Mouse (Mus musculus) lung, postnatal 0 days (tissue): ENCODE results near the gene Phpt1. TPM values are rescaled to one million over a fixed set of nuclear protein-coding genes. Genes with fewer than 3 reads are reported as not detected.

Experiments used
- ATAC-seq: fragments of 200-750 bp; cut with Nextera tagmentation; 2 replicates; pipeline ENCODE4 v1.8.0; 2017; ENCODE audit warnings: moderate library complexity
- DNase-seq: peaks from one replicate; pipeline ENCODE4 v3.0.0-alpha.2; 2016; ENCODE audit warnings: low spot score
- H3K27ac ChIP-seq: fragments of 300-500 bp; sonication (generic); 2 replicates; pipeline ENCODE4 v1.5.1; 2014; ENCODE audit warnings: antibody characterized with exemption, mild to moderate bottlenecking, low read length, mixed read lengths
- H3K27me3 ChIP-seq: fragments of 300-500 bp; sonication (generic); replicated peaks from 2 replicates; pipeline ENCODE4 v1.6.1; 2014; ENCODE audit warnings: low read length, mixed read lengths; ENCODE audit not compliant: insufficient read depth
- H3K36me3 ChIP-seq: fragments of 300-500 bp; sonication (generic); 2 replicates; pipeline ENCODE4 v1.6.1; 2014; ENCODE audit warnings: low read length, mixed read lengths; ENCODE audit not compliant: insufficient read depth
- H3K4me1 ChIP-seq: fragments of 300-500 bp; sonication (generic); 2 replicates; pipeline ENCODE4 v1.6.1; 2014; ENCODE audit warnings: antibody characterized with exemption, low read depth, low read length, mixed read lengths; ENCODE audit not compliant: insufficient read depth
- H3K4me2 ChIP-seq: fragments of 300-500 bp; sonication (generic); replicated peaks from 2 replicates; pipeline ENCODE4 v1.6.1; 2014; ENCODE audit warnings: low read depth, mild to moderate bottlenecking, low read length, moderate library complexity, mixed read lengths
- H3K4me3 ChIP-seq: fragments of 300-500 bp; sonication (generic); 2 replicates; pipeline ENCODE4 v1.5.1; 2014; ENCODE audit warnings: low read depth, low read length
- H3K9ac ChIP-seq: fragments of 300-500 bp; sonication (generic); replicated peaks from 2 replicates; pipeline ENCODE4 v1.6.1; 2014; ENCODE audit warnings: low read depth, mild to moderate bottlenecking
- H3K9me3 ChIP-seq: fragments of 300-500 bp; sonication (generic); 2 replicates; pipeline ENCODE4 v1.6.1; 2016; ENCODE audit warnings: low read length, mixed read lengths
- CTCF ChIP-seq: IDR thresholded peaks from 2 replicates; pipeline ENCODE4 v1.5.1; 2016; ENCODE audit warnings: antibody characterized with exemption, mild to moderate bottlenecking
- EP300 ChIP-seq: IDR thresholded peaks from 2 replicates; pipeline ENCODE4 v1.6.1; 2016; ENCODE audit warnings: antibody characterized with exemption, mild to moderate bottlenecking, control low read depth
- WGBS: fragments of 180-500 bp; shearing (Covaris S2); extraction: QIAGEN DNeasy Blood & Tissue Kit; methylation state at CpG from one replicate; pipeline ENCODE4 v1.1.7; 2014; 5-methylcytosine and 5-hydroxymethylcytosine counted together
- polyA plus RNA-seq: library from polyadenylated mRNA; unstranded; fragments of >200 nt; fragmentation: Nextera tagmentation; extraction: Ambion mirVana; gene quantifications from 2 replicates; pipeline ENCODE4 v1.2.1, GENCODE M21; 2015

Gene Phpt1
- polyA plus RNA-seq, 1 experiment from 2014 or later, result 103 TPM

DNA sequence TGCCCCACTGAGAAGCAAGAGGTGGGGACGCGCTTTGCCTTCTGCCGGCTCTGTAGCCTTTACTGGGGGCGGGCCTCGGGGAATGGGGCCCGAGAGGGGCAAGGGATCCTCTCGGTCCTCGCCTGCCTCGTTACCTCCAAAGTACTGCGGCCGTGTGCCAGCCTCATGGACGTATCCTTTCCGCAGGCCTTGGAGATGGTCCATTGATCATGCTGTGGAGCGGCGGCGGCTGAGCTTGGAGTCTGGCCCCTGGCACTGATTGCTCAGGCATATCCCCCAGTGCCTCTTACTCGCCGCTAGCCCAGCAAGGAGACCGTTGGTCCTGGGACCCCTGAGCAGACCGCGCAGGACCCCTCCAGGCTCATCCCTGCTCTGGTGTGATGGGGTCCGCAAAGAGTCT, 41.4 kb upstream of the Phpt1 start:
- H3K4me3 ChIP-seq, result no peak overlapping the region
- H3K36me3 ChIP-seq, result no peaks in the 10 kb centered on the region
- H3K4me1 ChIP-seq, result peaks cover 5% of the 10 kb centered on the region; the same call in 1 of the 2 replicates
- peaks cover 25% of the 10 kb centered on the region for H3K27me3 ChIP-seq
- H3K9ac ChIP-seq, result no peak overlapping the region
- 23% methylated on average over 17 of the region's 22 CpGs for WGBS
- 0 out of 2 replicates have a peak overlapping the region, but pooled peaks have one; percentile 8 for H3K4me2 ChIP-seq
- no peaks in the 10 kb centered on the region for H3K9me3 ChIP-seq
- H3K27ac ChIP-seq, result no peak overlapping the region
- DNase-seq (no peak), ATAC-seq (no peak)
- TF ChIP-seq CTCF (no peak), EP300 (no peak)

DNA sequence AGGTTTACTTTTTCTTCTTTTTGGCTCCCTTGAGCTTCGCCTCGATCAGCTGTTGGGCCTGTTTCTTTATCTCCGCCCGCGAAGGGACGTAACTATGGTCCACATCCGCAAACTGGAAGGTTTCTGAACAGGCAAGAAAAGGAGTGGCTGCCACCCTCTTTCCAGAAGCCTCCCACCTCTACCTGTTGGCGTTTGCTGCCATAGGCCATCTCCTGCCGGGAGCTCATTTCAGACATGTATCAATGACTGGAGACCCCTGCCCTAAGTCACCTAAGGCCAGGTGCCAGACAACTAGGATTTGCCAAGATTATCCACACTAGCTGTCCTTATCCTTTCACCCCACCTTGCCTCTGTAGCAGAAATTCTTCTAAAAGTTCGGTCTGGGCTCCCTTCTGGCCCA, 33.6 kb upstream of the Phpt1 start:
- no peaks in the 10 kb centered on the region for H3K27me3 ChIP-seq
- WGBS, result 63% methylated on average over 10 of the region's 10 CpGs
- no peak for TF ChIP-seq EP300
- TF ChIP-seq CTCF, result no peak
- peak overlapping the region; percentile 84 for H3K4me3 ChIP-seq
- H3K4me2 ChIP-seq, result peak overlapping the region; percentile 81
- no peaks in the 10 kb centered on the region for H3K36me3 ChIP-seq
- H3K9ac ChIP-seq, result no peak overlapping the region
- ATAC-seq (peak; percentile 25), DNase-seq (no peak)
- no peak overlapping the region for H3K27ac ChIP-seq
- H3K4me1 ChIP-seq, result 0 out of 2 replicates have a peak, but pooled peaks cover 4% of the 10 kb centered on the region
- no peaks in the 10 kb centered on the region for H3K9me3 ChIP-seq

DNA sequence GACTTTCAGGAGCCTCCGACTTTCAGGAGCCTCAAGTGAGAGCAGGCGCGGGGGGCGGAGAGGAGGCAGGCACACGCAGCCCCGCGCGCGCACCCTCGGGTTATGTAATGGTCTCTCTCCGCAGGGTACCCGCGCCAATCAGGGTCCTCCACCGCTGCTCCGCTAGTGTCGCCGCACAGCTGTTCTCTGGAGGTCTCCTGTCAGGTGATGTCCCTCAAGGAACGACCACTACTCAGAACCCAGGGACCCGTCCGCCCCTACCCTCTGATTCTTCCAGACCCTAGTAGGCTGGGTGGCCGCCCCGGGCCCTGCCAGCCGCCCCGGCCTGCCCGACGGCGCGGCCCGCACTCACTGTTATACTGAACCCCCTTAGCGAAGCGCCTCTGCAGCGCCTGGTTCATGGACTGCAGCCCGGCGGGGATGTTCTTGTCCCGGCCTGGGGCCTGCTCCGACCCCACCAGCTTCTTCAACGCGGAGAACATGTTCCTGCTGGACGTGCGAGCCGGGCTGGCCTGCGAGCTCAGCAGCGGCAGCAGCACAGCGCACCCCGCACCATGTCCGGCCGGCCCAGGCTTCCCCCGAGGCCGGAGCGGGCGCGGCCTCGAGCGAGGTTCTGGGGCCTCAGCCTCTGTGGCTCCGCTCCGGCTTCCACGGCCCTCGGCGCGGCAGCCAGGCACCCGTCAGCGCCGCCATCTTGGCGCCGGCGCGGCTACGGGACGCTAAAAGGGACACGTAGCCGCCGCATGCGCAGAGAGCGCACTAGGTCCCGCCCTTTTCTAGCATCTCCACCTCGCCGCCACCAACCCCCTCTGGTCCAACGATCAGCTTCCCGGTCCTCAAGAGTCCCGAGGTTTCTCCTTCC, 33.0 kb upstream of the Phpt1 start, which contains the start of gene Rabl6:
TSS of gene Rabl6 (minus strand) at position 761 of the 862 bp plus-strand sequence.
- Histone ChIP-seq H3K36me3 (no peaks in the 10 kb centered on the region), H3K27me3 (no peaks in the 10 kb centered on the region), H3K4me2 (peak within 1 kb of the TSS; percentile 81), H3K9ac (peak within 1 kb of the TSS; percentile 91), H3K27ac (peak within 1 kb of the TSS; percentile 88), H3K4me3 (peak within 1 kb of the TSS; percentile 84), H3K9me3 (no peaks in the 10 kb centered on the region), H3K4me1 (0 out of 2 replicates have a peak, but pooled peaks cover 4% of the 10 kb centered on the region)
- ATAC-seq (peak; percentile 96), DNase-seq (peak; percentile 94)
- under 1% methylated on average over 61 of the region's 80 CpGs for WGBS
- TF ChIP-seq EP300 (no peak), CTCF (no peak)

DNA sequence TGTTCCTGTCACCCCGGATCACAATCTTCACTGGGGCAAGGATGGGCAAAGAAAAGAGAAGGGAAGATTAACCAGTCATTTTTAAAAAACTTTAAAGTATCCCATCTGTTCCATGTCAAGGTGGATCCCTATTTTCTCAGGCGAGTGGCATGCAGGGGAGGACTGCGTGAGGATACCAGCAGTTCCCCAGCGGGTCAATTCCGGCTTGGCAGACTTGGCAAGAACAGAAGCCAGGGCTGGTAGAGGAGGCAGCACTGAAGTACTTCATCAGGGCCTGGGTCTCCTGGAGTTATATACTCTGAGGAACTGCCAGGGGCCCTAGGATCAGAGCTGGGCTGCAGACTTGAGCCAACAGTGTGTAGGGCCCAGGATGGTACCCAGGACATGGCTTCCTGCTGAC, 27.5 kb upstream of the Phpt1 start:
- ATAC-seq (no peak), DNase-seq (no peak)
- WGBS, result 87% methylated on average over 5 of the region's 5 CpGs
- peaks cover 32% of the 10 kb centered on the region for H3K36me3 ChIP-seq
- no peak overlapping the region for H3K4me3 ChIP-seq
- no peaks in the 10 kb centered on the region for H3K27me3 ChIP-seq
- TF ChIP-seq EP300, result no peak
- no peak overlapping the region for H3K9ac ChIP-seq
- H3K27ac ChIP-seq, result no peak overlapping the region
- no peaks in the 10 kb centered on the region for H3K9me3 ChIP-seq
- no peak overlapping the region for H3K4me2 ChIP-seq
- H3K4me1 ChIP-seq, result 0 out of 2 replicates have a peak, but pooled peaks cover 4% of the 10 kb centered on the region

DNA sequence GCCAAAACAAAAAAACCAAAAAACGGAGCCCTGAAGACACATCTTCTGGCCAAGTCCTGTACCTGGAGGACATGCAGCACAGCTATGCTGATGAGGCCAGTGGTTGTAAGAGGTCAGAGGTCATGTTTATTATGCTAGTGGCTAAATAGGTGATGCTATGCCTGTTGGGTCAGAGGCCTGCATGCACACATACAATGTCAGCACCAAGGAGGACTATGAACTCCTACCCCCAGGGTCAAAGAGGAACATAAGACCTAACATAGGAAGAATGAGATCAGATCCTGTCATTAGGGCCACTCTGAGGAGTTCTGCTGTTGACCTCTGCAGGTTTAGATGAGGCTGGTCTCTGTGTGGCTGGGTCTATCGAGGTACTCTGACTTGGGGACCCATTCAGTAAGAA, 25.0 kb upstream of the Phpt1 start:
- no peak for TF ChIP-seq CTCF
- TF ChIP-seq EP300, result no peak

DNA sequence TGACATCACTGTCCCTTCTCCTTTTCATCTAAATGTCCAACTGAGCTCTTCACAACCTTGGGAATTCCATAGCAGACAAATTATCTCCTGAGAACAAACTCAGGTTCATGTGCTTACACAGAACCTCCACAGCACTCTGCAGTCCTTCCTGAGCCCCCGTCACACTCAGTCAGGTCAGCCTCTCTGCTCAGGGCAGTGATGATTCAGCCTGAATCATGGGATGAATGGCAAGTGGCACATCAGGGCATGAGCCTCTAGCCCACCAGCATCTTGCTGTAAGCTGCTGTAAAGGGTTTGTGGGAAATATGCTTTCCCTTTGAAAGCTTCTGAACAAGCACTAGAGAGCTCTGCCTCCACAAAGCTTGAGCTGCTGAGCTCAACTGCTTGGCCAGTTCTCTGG, 23.7 kb upstream of the Phpt1 start:
- H3K4me2 ChIP-seq, result no peak overlapping the region
- TF ChIP-seq EP300 (no peak), CTCF (no peak)
- no peak for ATAC-seq
- no peak overlapping the region for H3K27ac ChIP-seq
- no peak overlapping the region for H3K4me3 ChIP-seq
- H3K9me3 ChIP-seq, result no peaks in the 10 kb centered on the region
- H3K27me3 ChIP-seq, result no peaks in the 10 kb centered on the region
- no peak for DNase-seq
- peaks cover 58% of the 10 kb centered on the region for H3K36me3 ChIP-seq
- H3K9ac ChIP-seq, result no peak overlapping the region
- no peaks in the 10 kb centered on the region for H3K4me1 ChIP-seq
- WGBS, result 91% methylated on average over 1 of the region's 1 CpGs

More for the DNA sequence above, 25.0 kb upstream of the Phpt1 start:
- H3K27me3 ChIP-seq, result no peaks in the 10 kb centered on the region
- no peaks in the 10 kb centered on the region for H3K9me3 ChIP-seq
- H3K36me3 ChIP-seq, result peaks cover 54% of the 10 kb centered on the region
- 80% methylated on average over 2 of the region's 2 CpGs for WGBS
- no peaks in the 10 kb centered on the region for H3K4me1 ChIP-seq
- no peak overlapping the region for H3K27ac ChIP-seq
- H3K4me3 ChIP-seq, result no peak overlapping the region
- DNase-seq, result no peak
- no peak overlapping the region for H3K9ac ChIP-seq
- no peak for ATAC-seq
- H3K4me2 ChIP-seq, result no peak overlapping the region
